Mouse (Mus musculus) thymus, postnatal 0 days (tissue): ENCODE data around the gene Pfdn4. TPM values are rescaled to one million over a fixed set of nuclear protein-coding genes. Genes with fewer than 3 reads are reported as not detected.
A peak's percentile ranks its signal among the peaks of the same experiment; 100 is the strongest.

ENCODE experiments used
- DNase-seq: peaks from one replicate; pipeline ENCODE4 v3.0.0-alpha.2; 2015; ENCODE audit warnings: low spot score
- polyA plus RNA-seq: library from polyadenylated mRNA; unstranded; fragments of >200 nt; fragmentation: Nextera tagmentation; extraction: Ambion mirVana; gene quantifications from 2 replicates; pipeline ENCODE4 v1.2.1, GENCODE M21; 2015

Gene Pfdn4
- polyA plus RNA-seq, 1 experiment from 2014 or later, result 95.6 TPM

GRCm38 (mm10) chr2:170497091-170497566 lies 901 bp downstream of the Pfdn4 start, which contains the start of gene Cyp24a1:
Gene Cyp24a1 (minus strand): TSS chr2:170497145.
- no peak for DNase-seq

- DNase-seq, result no peak
These were observed 1.8 kb downstream of the Pfdn4 start for GRCm38 (mm10) chr2:170498011-170498410.

- no peak for DNase-seq
These were observed 7.1 kb downstream of the Pfdn4 start for GRCm38 (mm10) chr2:170503343-170503742.

GRCm38 (mm10) chr2:170503983-170504382 lies 7.8 kb downstream of the Pfdn4 start:
- no peak for DNase-seq

- peak; percentile 82 for DNase-seq
These were observed 11.5 kb downstream of the Pfdn4 start for GRCm38 (mm10) chr2:170507734-170508133.

- peak; percentile 77 for DNase-seq
These were observed 12.6 kb downstream of the Pfdn4 start for GRCm38 (mm10) chr2:170508821-170509220.

- DNase-seq, result peak; percentile 89
These were observed 15.1 kb downstream of the Pfdn4 start for GRCm38 (mm10) chr2:170511073-170511891.

- DNase-seq, result no peak
These were observed 17.5 kb downstream of the Pfdn4 start for GRCm38 (mm10) chr2:170513756-170514155.

GRCm38 (mm10) chr2:170520321-170520971 lies 24.2 kb downstream of the Pfdn4 start:
- DNase-seq, result peak; percentile 62

- no peak for DNase-seq
These were observed 30.3 kb downstream of the Pfdn4 start for GRCm38 (mm10) chr2:170526513-170526912.

GRCm38 (mm10) chr2:170528061-170528460 lies 31.8 kb downstream of the Pfdn4 start:
- no peak for DNase-seq

GRCm38 (mm10) chr2:170529766-170530165 lies 33.5 kb downstream of the Pfdn4 start:
- DNase-seq, result no peak

GRCm38 (mm10) chr2:170530256-170530655 lies 34.0 kb downstream of the Pfdn4 start:
- no peak for DNase-seq

GRCm38 (mm10) chr2:170534116-170534802 lies 38.0 kb downstream of the Pfdn4 start:
- DNase-seq, result no peak

GRCm38 (mm10) chr2:170534803-170535174 lies 38.6 kb downstream of the Pfdn4 start:
- DNase-seq, result no peak

GRCm38 (mm10) chr2:170535841-170536240 lies 39.6 kb downstream of the Pfdn4 start:
- DNase-seq, result no peak

GRCm38 (mm10) chr2:170539211-170539610 lies 43.0 kb downstream of the Pfdn4 start:
- DNase-seq, result no peak

GRCm38 (mm10) chr2:170543625-170544024 lies 47.4 kb downstream of the Pfdn4 start:
- no peak for DNase-seq

GRCm38 (mm10) chr2:170544159-170544558 lies 47.9 kb downstream of the Pfdn4 start:
- DNase-seq, result no peak

- no peak for DNase-seq
These were observed 48.7 kb downstream of the Pfdn4 start for GRCm38 (mm10) chr2:170544950-170545349.

GRCm38 (mm10) chr2:170545745-170546144 lies 49.5 kb downstream of the Pfdn4 start:
- no peak for DNase-seq

GRCm38 (mm10) chr2:170547526-170547925 lies 51.3 kb downstream of the Pfdn4 start:
- no peak for DNase-seq
